Mouse (Mus musculus) brain, embryonic 14.5 days (tissue): Measurements from ENCODE around the gene Cfap97d2.

Experiments used
- CTCF ChIP-seq: fragments of 200-500 bp; IDR thresholded peaks from 2 replicates; pipeline ENCODE4 v1.5.1; 2012; ENCODE audit warnings: inconsistent platforms, mild to moderate bottlenecking, moderate library complexity, borderline replicate concordance; ENCODE audit not compliant: insufficient read depth, insufficient read length; ENCODE audit errors: extremely low read depth
- POLR2A ChIP-seq: fragments of 200-500 bp; IDR thresholded peaks from 2 replicates; pipeline ENCODE4 v1.6.1; 2012; ENCODE audit warnings: mild to moderate bottlenecking, inconsistent platforms, borderline replicate concordance; ENCODE audit not compliant: poor library complexity, insufficient read depth, insufficient read length, severe bottlenecking; ENCODE audit errors: extremely low read depth

- peak; percentile 49; the same call in 1 of the 2 replicates for TF ChIP-seq CTCF
- no peak for TF ChIP-seq POLR2A
Measured at GRCm38 (mm10) chr8:13725722-13726121, 20.0 kb downstream of the Cfap97d2 start.
